Mouse (Mus musculus) stomach, embryonic 15.5 days (tissue): ENCODE data around the gene Agpat3. TPM values are rescaled to one million over a fixed set of nuclear protein-coding genes. Genes with fewer than 3 reads are reported as not detected.

Source experiments
- ATAC-seq: fragments of 200-750 bp; cut with Nextera tagmentation; 2 replicates; pipeline ENCODE4 v1.8.0; 2017; ENCODE audit warnings: low read depth, moderate number of reproducible peaks, moderate TSS enrichment; ENCODE audit not compliant: insufficient read depth, low FRiP score
- H3K27ac ChIP-seq: fragments of 300-500 bp; sonication (generic); 2 replicates; pipeline ENCODE4 v1.5.1; 2015; ENCODE audit warnings: mild to moderate bottlenecking, inconsistent platforms
- H3K27me3 ChIP-seq: fragments of 300-500 bp; sonication (generic); replicated peaks from 2 replicates; pipeline ENCODE4 v1.6.1; 2015; ENCODE audit warnings: inconsistent platforms
- H3K36me3 ChIP-seq: fragments of 300-500 bp; sonication (generic); 2 replicates; pipeline ENCODE4 v1.6.1; 2015; ENCODE audit warnings: inconsistent platforms
- H3K4me1 ChIP-seq: fragments of 300-500 bp; sonication (generic); 2 replicates; pipeline ENCODE4 v1.6.1; 2015; ENCODE audit warnings: inconsistent platforms
- H3K4me2 ChIP-seq: fragments of 300-500 bp; sonication (generic); 2 replicates; pipeline ENCODE4 v1.6.1; 2015; ENCODE audit warnings: mild to moderate bottlenecking, inconsistent platforms
- H3K4me3 ChIP-seq: fragments of 300-500 bp; sonication (generic); replicated peaks from 2 replicates; pipeline ENCODE4 v1.5.1; 2015; ENCODE audit warnings: inconsistent platforms
- H3K9ac ChIP-seq: fragments of 300-500 bp; sonication (generic); 2 replicates; pipeline ENCODE4 v1.6.1; 2015; ENCODE audit warnings: inconsistent platforms
- H3K9me3 ChIP-seq: fragments of 300-500 bp; sonication (generic); 2 replicates; pipeline ENCODE4 v1.6.1; 2016; ENCODE audit warnings: inconsistent platforms
- WGBS: fragments of 180-500 bp; shearing (Covaris S2); methylation state at CpG from one replicate; pipeline ENCODE4 v1.1.7; 2015; 5-methylcytosine and 5-hydroxymethylcytosine counted together
- polyA plus RNA-seq: library from polyadenylated mRNA; unstranded; fragments of >200 nt; fragmentation: Nextera tagmentation; extraction: Ambion mirVana; gene quantifications from 2 replicates; pipeline ENCODE4 v1.2.1, GENCODE M21; 2015

Agpat3 gene
- polyA plus RNA-seq, 1 experiment from 2014 or later, result 60.7 TPM

DNA sequence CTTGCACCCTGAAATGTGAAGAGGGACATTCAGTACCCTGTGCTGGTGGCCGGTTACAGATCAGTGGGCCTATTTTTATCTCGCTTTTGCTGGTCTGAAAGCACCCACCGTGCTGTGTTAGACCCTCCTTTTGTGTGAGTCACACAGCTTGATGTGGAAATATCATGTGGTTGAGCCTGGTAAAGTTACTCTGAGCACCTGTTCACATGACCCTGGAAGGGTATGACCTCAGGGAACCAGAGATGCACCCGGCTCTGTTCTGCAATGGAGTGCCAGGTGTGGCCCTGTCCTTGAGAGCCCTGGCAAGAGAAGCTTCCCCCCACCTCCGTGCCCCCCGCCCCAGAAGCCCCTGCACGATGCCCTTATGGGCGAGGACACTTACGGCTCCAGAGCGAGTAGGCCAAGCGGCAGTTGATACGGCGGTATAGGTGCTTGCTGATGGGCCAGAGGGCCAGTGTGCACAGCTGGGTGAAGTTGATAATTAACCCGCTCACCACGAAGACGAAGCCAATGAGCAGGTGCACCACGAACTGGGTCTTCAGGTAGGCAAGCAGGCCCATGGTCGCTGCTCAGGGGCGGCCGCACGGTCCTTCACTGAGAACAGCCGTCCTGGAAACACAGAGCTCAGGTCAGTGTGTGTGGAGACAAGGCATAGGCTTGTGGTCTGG is 64.7 kb downstream of the Agpat3 start:
- Histone ChIP-seq H3K27me3 (no peaks in the 10 kb centered on the region), H3K27ac (no peak overlapping the region), H3K4me1 (no peaks in the 10 kb centered on the region), H3K9ac (no peak overlapping the region), H3K4me3 (no peak overlapping the region), H3K9me3 (no peaks in the 10 kb centered on the region), H3K36me3 (peaks cover 35% of the 10 kb centered on the region), H3K4me2 (no peak overlapping the region)
- 68% methylated on average over 22 of the region's 22 CpGs for WGBS
- ATAC-seq, result peak; percentile 74

DNA sequence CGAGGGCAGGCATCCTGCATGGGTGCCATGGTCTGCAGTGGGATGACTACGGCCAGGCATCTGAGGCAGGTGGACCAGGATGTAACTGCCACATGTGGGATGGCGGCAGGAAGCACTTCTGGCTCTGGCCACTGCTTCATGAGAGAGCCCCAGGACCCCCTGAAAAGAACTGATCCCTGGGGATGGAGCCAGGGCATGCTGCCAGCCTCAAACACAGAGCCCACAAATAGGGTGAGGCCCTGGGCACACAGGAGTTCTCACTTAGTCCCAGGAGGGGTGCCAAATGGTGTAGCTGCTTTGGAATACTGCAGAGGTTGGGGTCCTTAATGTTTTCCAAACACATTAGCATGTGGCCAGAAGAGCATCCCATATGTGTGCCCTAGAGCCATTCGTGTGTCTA is 66.3 kb downstream of the Agpat3 start:
- no peaks in the 10 kb centered on the region for H3K9me3 ChIP-seq
- H3K4me1 ChIP-seq, result no peaks in the 10 kb centered on the region
- ATAC-seq, result no peak
- H3K4me3 ChIP-seq, result no peak overlapping the region
- H3K27ac ChIP-seq, result no peak overlapping the region
- 88% methylated on average over 4 of the region's 4 CpGs for WGBS
- H3K4me2 ChIP-seq, result no peak overlapping the region
- H3K27me3 ChIP-seq, result no peaks in the 10 kb centered on the region
- no peak overlapping the region for H3K9ac ChIP-seq
- peaks cover 47% of the 10 kb centered on the region for H3K36me3 ChIP-seq

DNA sequence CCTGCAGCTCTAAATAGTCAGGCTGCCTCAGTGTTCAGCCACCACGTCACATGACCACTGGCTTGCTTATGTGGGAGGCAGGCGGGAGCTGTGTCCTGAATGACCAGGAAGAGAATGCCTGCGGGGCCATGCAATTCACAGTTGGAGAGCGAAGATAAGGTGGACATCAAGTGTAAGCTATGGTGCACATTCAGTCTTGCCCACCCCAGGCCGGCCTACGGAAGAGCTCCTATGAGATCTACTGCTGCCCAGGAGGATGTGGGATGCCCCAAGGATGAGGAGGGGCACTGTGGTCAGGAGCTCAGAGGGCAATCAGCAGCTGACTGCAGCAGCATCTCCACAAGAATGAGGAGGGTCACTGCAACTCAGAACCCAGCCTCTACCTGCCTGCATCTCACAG is 66.9 kb downstream of the Agpat3 start:
- peaks cover 52% of the 10 kb centered on the region for H3K36me3 ChIP-seq
- H3K27me3 ChIP-seq, result no peaks in the 10 kb centered on the region
- 91% methylated on average over 6 of the region's 6 CpGs for WGBS
- H3K4me1 ChIP-seq, result no peaks in the 10 kb centered on the region
- no peak overlapping the region for H3K27ac ChIP-seq
- no peak overlapping the region for H3K4me3 ChIP-seq
- ATAC-seq, result no peak
- no peaks in the 10 kb centered on the region for H3K9me3 ChIP-seq
- H3K4me2 ChIP-seq, result no peak overlapping the region
- no peak overlapping the region for H3K9ac ChIP-seq

DNA sequence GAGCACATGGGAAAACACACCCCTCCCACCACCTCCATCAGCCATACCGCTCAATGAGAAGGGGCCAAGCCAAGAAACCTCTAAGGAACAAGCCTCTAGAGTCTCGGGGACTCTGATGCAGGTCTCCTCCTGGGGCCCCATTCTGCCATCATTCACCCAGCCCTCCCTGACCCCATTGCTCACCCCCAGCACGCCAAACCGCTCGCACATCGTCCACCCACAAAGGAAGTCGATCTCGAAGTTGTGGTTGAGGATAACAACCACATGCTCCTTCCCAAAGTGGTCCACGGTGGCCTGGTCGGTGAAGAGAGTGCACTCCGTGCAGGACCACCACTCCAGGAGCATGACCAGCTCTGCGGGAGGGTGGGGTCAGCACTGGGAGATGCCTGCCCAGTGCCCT is 67.5 kb downstream of the Agpat3 start:
- Histone ChIP-seq H3K4me2 (no peak overlapping the region), H3K4me3 (no peak overlapping the region), H3K36me3 (peaks cover 52% of the 10 kb centered on the region), H3K27ac (no peak overlapping the region), H3K9ac (no peak overlapping the region), H3K27me3 (no peaks in the 10 kb centered on the region), H3K4me1 (no peaks in the 10 kb centered on the region), H3K9me3 (no peaks in the 10 kb centered on the region)
- 87% methylated on average over 12 of the region's 12 CpGs for WGBS
- ATAC-seq, result no peak

GRCm38 (mm10) chr10:78282411-78282810 is 69.9 kb downstream of the Agpat3 start:
- H3K4me2 ChIP-seq, result no peak overlapping the region
- H3K27me3 ChIP-seq, result no peaks in the 10 kb centered on the region
- no peaks in the 10 kb centered on the region for H3K9me3 ChIP-seq
- H3K27ac ChIP-seq, result no peak overlapping the region
- no peak overlapping the region for H3K9ac ChIP-seq
- H3K4me1 ChIP-seq, result no peaks in the 10 kb centered on the region
- peaks cover 47% of the 10 kb centered on the region for H3K36me3 ChIP-seq
- no peak overlapping the region for H3K4me3 ChIP-seq
- no peak for ATAC-seq
- WGBS, result 88% methylated on average over 4 of the region's 4 CpGs

GRCm38 (mm10) chr10:78280486-78280885 is 71.8 kb downstream of the Agpat3 start:
- 88% methylated on average over 9 of the region's 9 CpGs for WGBS
- H3K27me3 ChIP-seq, result no peaks in the 10 kb centered on the region
- no peaks in the 10 kb centered on the region for H3K9me3 ChIP-seq
- H3K36me3 ChIP-seq, result peaks cover 38% of the 10 kb centered on the region
- no peak overlapping the region for H3K9ac ChIP-seq
- H3K27ac ChIP-seq, result no peak overlapping the region
- no peak overlapping the region for H3K4me2 ChIP-seq
- no peaks in the 10 kb centered on the region for H3K4me1 ChIP-seq
- no peak overlapping the region for H3K4me3 ChIP-seq
- no peak for ATAC-seq

GRCm38 (mm10) chr10:78279210-78279609 is 73.1 kb downstream of the Agpat3 start:
- no peak overlapping the region for H3K4me2 ChIP-seq
- H3K4me1 ChIP-seq, result no peaks in the 10 kb centered on the region
- H3K4me3 ChIP-seq, result no peak overlapping the region
- H3K27me3 ChIP-seq, result no peaks in the 10 kb centered on the region
- WGBS, result 51% methylated on average over 8 of the region's 8 CpGs
- H3K36me3 ChIP-seq, result peaks cover 36% of the 10 kb centered on the region
- H3K9ac ChIP-seq, result no peak overlapping the region
- ATAC-seq, result peak; percentile 54; the same call in 1 of the 2 replicates
- no peak overlapping the region for H3K27ac ChIP-seq
- no peaks in the 10 kb centered on the region for H3K9me3 ChIP-seq

- no peak overlapping the region for H3K4me2 ChIP-seq
- no peaks in the 10 kb centered on the region for H3K9me3 ChIP-seq
- H3K4me3 ChIP-seq, result no peak overlapping the region
- H3K36me3 ChIP-seq, result peaks cover 36% of the 10 kb centered on the region
- H3K9ac ChIP-seq, result no peak overlapping the region
- H3K27ac ChIP-seq, result no peak overlapping the region
- 0 out of 2 replicates have a peak, but pooled peaks cover 3% of the 10 kb centered on the region for H3K4me1 ChIP-seq
- no peaks in the 10 kb centered on the region for H3K27me3 ChIP-seq
- 80% methylated on average over 3 of the region's 3 CpGs for WGBS
- no peak for ATAC-seq
These were observed 74.5 kb downstream of the Agpat3 start for GRCm38 (mm10) chr10:78277835-78278234.

DNA sequence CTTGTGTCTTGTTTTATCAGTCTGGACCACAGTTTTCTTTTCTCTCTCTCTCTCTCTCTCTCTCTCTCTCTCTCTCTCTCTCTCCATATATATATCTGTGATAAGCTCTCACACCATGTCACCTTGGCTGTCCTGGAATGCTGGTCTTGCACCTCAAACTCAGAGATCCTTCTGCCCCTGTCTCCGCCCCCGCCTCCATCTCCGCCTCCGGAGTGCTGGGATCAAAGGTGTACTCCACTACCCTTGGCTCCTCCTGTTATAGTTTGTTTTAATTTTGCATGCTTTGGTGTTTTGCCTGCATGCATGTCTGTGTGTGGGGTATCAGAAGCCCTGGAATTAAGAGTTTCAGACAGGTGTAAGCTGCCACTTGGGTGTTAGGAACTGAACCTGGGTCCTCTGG is 76.0 kb downstream of the Agpat3 start:
- 88% methylated on average over 4 of the region's 4 CpGs for WGBS
- H3K4me3 ChIP-seq, result no peak overlapping the region
- no peaks in the 10 kb centered on the region for H3K9me3 ChIP-seq
- H3K4me2 ChIP-seq, result no peak overlapping the region
- no peak overlapping the region for H3K9ac ChIP-seq
- H3K4me1 ChIP-seq, result 0 out of 2 replicates have a peak, but pooled peaks cover 3% of the 10 kb centered on the region
- no peaks in the 10 kb centered on the region for H3K27me3 ChIP-seq
- ATAC-seq, result no peak
- H3K36me3 ChIP-seq, result peaks cover 26% of the 10 kb centered on the region
- H3K27ac ChIP-seq, result no peak overlapping the region

- Histone ChIP-seq H3K4me1 (0 out of 2 replicates have a peak, but pooled peaks cover 3% of the 10 kb centered on the region), H3K9me3 (no peaks in the 10 kb centered on the region), H3K4me2 (no peak overlapping the region), H3K9ac (no peak overlapping the region), H3K27me3 (no peaks in the 10 kb centered on the region), H3K27ac (no peak overlapping the region), H3K4me3 (no peak overlapping the region), H3K36me3 (peaks cover 18% of the 10 kb centered on the region)
- ATAC-seq, result peak; percentile 79
- WGBS, result 18% methylated on average over 9 of the region's 9 CpGs
These were observed 79.4 kb downstream of the Agpat3 start for GRCm38 (mm10) chr10:78272932-78273331.

GRCm38 (mm10) chr10:78265881-78266280 is 86.4 kb downstream of the Agpat3 start:
- no peaks in the 10 kb centered on the region for H3K36me3 ChIP-seq
- WGBS, result 68% methylated on average over 3 of the region's 3 CpGs
- ATAC-seq, result no peak

GRCm38 (mm10) chr10:78264735-78265134 is 87.6 kb downstream of the Agpat3 start:
- WGBS, result 74% methylated on average over 3 of the region's 3 CpGs
- no peak overlapping the region for H3K27ac ChIP-seq
- no peak for ATAC-seq

More at GRCm38 (mm10) chr10:78265881-78266280, 86.4 kb downstream of the Agpat3 start:
- no peaks in the 10 kb centered on the region for H3K4me1 ChIP-seq
- H3K27me3 ChIP-seq, result no peaks in the 10 kb centered on the region
- no peaks in the 10 kb centered on the region for H3K9me3 ChIP-seq
- no peak overlapping the region for H3K27ac ChIP-seq
- no peak overlapping the region for H3K9ac ChIP-seq
- no peak overlapping the region for H3K4me3 ChIP-seq
- no peak overlapping the region for H3K4me2 ChIP-seq

More at GRCm38 (mm10) chr10:78264735-78265134, 87.6 kb downstream of the Agpat3 start:
- no peak overlapping the region for H3K4me3 ChIP-seq
- peaks cover 7% of the 10 kb centered on the region; the same call in 1 of the 2 replicates for H3K4me1 ChIP-seq
- H3K36me3 ChIP-seq, result no peaks in the 10 kb centered on the region
- no peak overlapping the region for H3K9ac ChIP-seq
- H3K9me3 ChIP-seq, result no peaks in the 10 kb centered on the region
- no peak overlapping the region for H3K4me2 ChIP-seq
- H3K27me3 ChIP-seq, result no peaks in the 10 kb centered on the region
